Mouse (Mus musculus) heart, postnatal 0 days (tissue): ENCODE measurements around the gene Ube2d3. TPM values are rescaled to one million over a fixed set of nuclear protein-coding genes. Genes with fewer than 3 reads are reported as not detected.

Source experiments
- ATAC-seq: fragments of 200-750 bp; cut with Nextera tagmentation; 2 replicates; pipeline ENCODE4 v1.8.0; 2017; ENCODE audit warnings: low read depth, moderate number of reproducible peaks, moderate library complexity; ENCODE audit not compliant: insufficient read depth
- DNase-seq: peaks from one replicate; pipeline ENCODE4 v3.0.0-alpha.2; 2016; ENCODE audit warnings: low spot score
- H3K27ac ChIP-seq: fragments of 300-500 bp; sonication (generic); 2 replicates; pipeline ENCODE4 v1.5.1; 2014; ENCODE audit warnings: low read depth, mild to moderate bottlenecking
- H3K27me3 ChIP-seq: fragments of 300-500 bp; sonication (generic); 2 replicates; pipeline ENCODE4 v1.6.1; 2014; ENCODE audit warnings: low read length, mixed read lengths; ENCODE audit not compliant: control insufficient read depth, insufficient read depth
- H3K36me3 ChIP-seq: fragments of 300-500 bp; sonication (generic); replicated peaks from 2 replicates; pipeline ENCODE4 v1.6.1; 2014; ENCODE audit warnings: low read length, mixed read lengths; ENCODE audit not compliant: control insufficient read depth, insufficient read depth
- H3K4me1 ChIP-seq: fragments of 300-500 bp; sonication (generic); 2 replicates; pipeline ENCODE4 v1.6.1; 2014; ENCODE audit warnings: antibody characterized with exemption; ENCODE audit not compliant: control insufficient read depth, insufficient read depth
- H3K4me2 ChIP-seq: fragments of 300-500 bp; sonication (generic); 2 replicates; pipeline ENCODE4 v1.6.1; 2014; ENCODE audit warnings: low read depth, mild to moderate bottlenecking, low read length, moderate library complexity
- H3K4me3 ChIP-seq: fragments of 300-500 bp; sonication (generic); 2 replicates; pipeline ENCODE4 v1.5.1; 2014; ENCODE audit warnings: low read depth, low read length
- H3K9ac ChIP-seq: fragments of 300-500 bp; sonication (generic); replicated peaks from 2 replicates; pipeline ENCODE4 v1.6.1; 2014; ENCODE audit warnings: low read depth, low read length, mixed read lengths
- H3K9me3 ChIP-seq: fragments of 300-500 bp; sonication (generic); replicated peaks from 2 replicates; pipeline ENCODE4 v1.6.1; 2016; ENCODE audit warnings: low read length; ENCODE audit not compliant: control insufficient read depth
- CTCF ChIP-seq: IDR thresholded peaks from 2 replicates; pipeline ENCODE4 v1.5.1; 2016; ENCODE audit warnings: antibody characterized with exemption, control low read depth, low read depth
- EP300 ChIP-seq: IDR thresholded peaks from 2 replicates; pipeline ENCODE4 v1.6.1; 2016; ENCODE audit warnings: antibody characterized with exemption, low read depth
- WGBS: fragments of 180-500 bp; shearing (Covaris S2); extraction: QIAGEN DNeasy Blood & Tissue Kit; methylation state at CpG from one replicate; pipeline ENCODE4 v1.1.7; 2014; 5-methylcytosine and 5-hydroxymethylcytosine counted together
- polyA plus RNA-seq: library from polyadenylated mRNA; unstranded; fragments of >200 nt; fragmentation: Nextera tagmentation; extraction: Ambion mirVana; gene quantifications from 2 replicates; pipeline ENCODE4 v1.2.1, GENCODE M21; 2015
- total RNA-seq: library from RNA; depleted of rRNA; stranded (reverse); fragments of >200 nt; gene quantifications from 2 replicates; pipeline ENCODE4 v1.2.3, GENCODE M21; 2014; ENCODE audit warnings: low replicate concordance

Gene Ube2d3
- total and polyA plus RNA-seq, 2 experiments from 2014 or later: 429 to 1,112 TPM

DNA sequence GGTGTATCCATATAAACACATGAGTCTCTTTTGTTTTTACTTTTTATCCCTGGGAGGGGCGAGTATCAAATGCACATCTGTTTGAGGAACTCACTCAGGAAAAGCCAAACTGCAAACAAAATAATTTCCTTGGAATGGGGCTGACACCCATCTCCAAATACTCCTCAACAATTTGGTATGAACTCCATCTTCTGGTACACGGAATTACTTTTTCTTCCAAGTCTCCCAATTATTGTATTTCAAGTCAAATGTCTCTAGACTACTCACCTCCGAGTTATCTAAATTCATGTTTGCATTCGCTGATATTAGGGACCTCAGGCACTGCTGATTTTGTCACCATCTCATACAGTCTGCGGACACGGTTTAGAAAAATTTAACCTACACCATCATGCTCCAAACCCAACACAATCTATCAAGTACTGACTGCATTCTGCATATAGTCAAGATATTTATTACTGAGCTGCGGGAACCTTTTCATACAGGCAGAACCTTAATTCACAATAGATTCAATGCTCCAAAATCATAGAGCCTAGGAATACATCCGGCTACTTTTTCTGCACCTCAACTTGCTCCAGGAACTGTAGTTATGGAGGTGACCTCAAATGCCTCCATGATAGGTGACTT lies 15.6 kb upstream of the Ube2d3 start:
- Histone ChIP-seq H3K27ac (peak overlapping the region; percentile 93), H3K9ac (peak overlapping the region; percentile 89), H3K4me2 (peak overlapping the region; percentile 89), H3K4me1 (no peaks in the 10 kb centered on the region), H3K9me3 (no peaks in the 10 kb centered on the region), H3K4me3 (peak overlapping the region; percentile 76), H3K27me3 (no peaks in the 10 kb centered on the region), H3K36me3 (no peaks in the 10 kb centered on the region)
- ATAC-seq (no peak), DNase-seq (no peak)
- TF ChIP-seq CTCF: no peak
- no peak; the same call in 1 of the 2 replicates for TF ChIP-seq EP300
- 18% methylated on average over 8 of the region's 8 CpGs for WGBS

DNA sequence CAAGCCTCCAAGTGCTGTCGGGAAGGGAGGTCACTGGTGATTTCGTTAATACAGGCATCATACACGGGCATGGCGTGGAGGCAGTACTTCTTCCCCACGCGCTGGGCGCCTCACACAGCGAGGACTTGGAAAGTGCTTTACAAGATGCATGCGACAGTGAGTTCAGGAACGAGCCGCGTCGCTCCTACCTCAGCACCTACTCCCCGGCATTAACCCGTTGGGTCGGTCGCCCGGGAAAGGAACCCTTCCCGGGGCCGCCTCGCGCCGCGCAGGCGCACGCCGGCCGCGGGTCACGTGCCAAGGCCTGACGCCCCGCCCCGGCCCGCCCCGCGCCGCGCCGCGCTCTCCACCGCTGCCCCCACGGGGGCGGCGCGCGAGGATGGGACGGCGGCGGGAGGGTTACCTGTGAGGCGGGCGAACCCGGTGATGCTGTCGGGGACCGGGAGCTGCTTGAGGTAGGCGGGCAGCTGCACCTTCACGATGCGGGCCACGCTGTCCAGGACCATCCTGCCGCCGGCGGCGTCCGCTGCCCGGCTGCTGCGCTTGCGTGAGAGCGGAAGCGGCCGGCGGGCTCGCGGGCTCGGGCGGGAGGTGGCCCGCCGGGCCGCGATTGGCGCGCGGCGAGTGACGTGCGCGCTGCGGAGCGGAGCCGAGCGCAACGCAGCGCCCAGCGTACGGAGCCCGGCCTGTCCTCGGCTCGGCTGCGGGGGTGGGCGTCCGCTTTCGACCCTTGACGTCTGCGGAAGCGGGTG lies 14.9 kb upstream of the Ube2d3 start:
- peak overlapping the region; percentile 93 for H3K27ac ChIP-seq
- H3K4me3 ChIP-seq: peak overlapping the region; percentile 76
- H3K9me3 ChIP-seq: no peaks in the 10 kb centered on the region
- under 1% methylated on average over 92 of the region's 103 CpGs for WGBS
- DNase-seq (peak; percentile 82), ATAC-seq (peak; percentile 97)
- no peaks in the 10 kb centered on the region for H3K4me1 ChIP-seq
- no peaks in the 10 kb centered on the region for H3K36me3 ChIP-seq
- peak overlapping the region; percentile 89 for H3K4me2 ChIP-seq
- no peak for TF ChIP-seq CTCF
- peak; percentile 59; the same call in 1 of the 2 replicates for TF ChIP-seq EP300
- H3K27me3 ChIP-seq: no peaks in the 10 kb centered on the region
- peak overlapping the region; percentile 89 for H3K9ac ChIP-seq

GRCm38 (mm10) chr3:135423608-135424212 lies 14.2 kb upstream of the Ube2d3 start, which contains the start of gene Cisd2:
Gene Cisd2, minus strand, starts transcription at chr3:135423925.
- DNase-seq: no peak
- Histone ChIP-seq H3K9ac (peak within 1 kb of the TSS; percentile 89), H3K36me3 (no peaks in the 10 kb centered on the region), H3K27ac (peak within 1 kb of the TSS; percentile 93), H3K4me1 (no peaks in the 10 kb centered on the region), H3K27me3 (no peaks in the 10 kb centered on the region), H3K4me2 (peak within 1 kb of the TSS; percentile 89), H3K4me3 (peak within 1 kb of the TSS; percentile 76), H3K9me3 (no peaks in the 10 kb centered on the region)
- peak; percentile 1; the same call in 1 of the 2 replicates for ATAC-seq
- TF ChIP-seq CTCF (no peak), EP300 (0 out of 2 replicates have a peak, but pooled peaks have one; percentile 37)
- under 1% methylated on average over 8 of the region's 8 CpGs for whole genome bisulfite sequencing

- DNase-seq (no peak), ATAC-seq (no peak)
- WGBS: 54% methylated on average over 14 of the region's 14 CpGs
- no peaks in the 10 kb centered on the region for H3K27me3 ChIP-seq
- peak overlapping the region; percentile 68 for H3K4me3 ChIP-seq
- peak overlapping the region; percentile 63 for H3K4me2 ChIP-seq
- H3K9me3 ChIP-seq: no peaks in the 10 kb centered on the region
- TF ChIP-seq EP300 (no peak), CTCF (no peak)
- H3K9ac ChIP-seq: peak overlapping the region; percentile 63
- peak overlapping the region; percentile 83 for H3K27ac ChIP-seq
- peaks cover 6% of the 10 kb centered on the region for H3K4me1 ChIP-seq
- H3K36me3 ChIP-seq: 0 out of 2 replicates have a peak, but pooled peaks cover 2% of the 10 kb centered on the region
These were observed 890 bp upstream of the Ube2d3 start for GRCm38 (mm10) chr3:135436901-135437616.

- no peaks in the 10 kb centered on the region for H3K9me3 ChIP-seq
- TF ChIP-seq CTCF: no peak
- TF ChIP-seq EP300: no peak
- ATAC-seq (peak; percentile 66), DNase-seq (no peak)
- peak overlapping the region; percentile 95 for H3K4me2 ChIP-seq
- no peaks in the 10 kb centered on the region for H3K27me3 ChIP-seq
- H3K4me1 ChIP-seq: peaks cover 13% of the 10 kb centered on the region
- H3K4me3 ChIP-seq: peak overlapping the region; percentile 68
- peak overlapping the region; percentile 96 for H3K9ac ChIP-seq
- under 1% methylated on average over 32 of the region's 50 CpGs for WGBS
- H3K27ac ChIP-seq: peak overlapping the region; percentile 100
- 0 out of 2 replicates have a peak, but pooled peaks cover 5% of the 10 kb centered on the region for H3K36me3 ChIP-seq
These were observed 573 bp downstream of the Ube2d3 start for GRCm38 (mm10) chr3:135438531-135438912.
